Mouse (Mus musculus) liver, postnatal 0 days (tissue): ENCODE results near the gene Mtch2. TPM values are rescaled to one million over a fixed set of nuclear protein-coding genes. Genes with fewer than 3 reads are reported as not detected.
"Not testable (repeated sequence)": the region's sequence is repeated elsewhere in the genome, so short reads cannot be mapped to it uniquely, and the experiment has no call there.

Experiments used
- ATAC-seq: fragments of 200-750 bp; cut with Nextera tagmentation; 2 replicates; pipeline ENCODE4 v1.8.0; 2017; ENCODE audit warnings: mild to moderate bottlenecking, moderate library complexity
- DNase-seq: peaks from one replicate; pipeline ENCODE4 v3.0.0-alpha.2; 2016
- H3K27ac ChIP-seq: fragments of 300-500 bp; sonication (generic); 2 replicates; pipeline ENCODE4 v1.5.1; 2014; ENCODE audit warnings: antibody characterized with exemption, moderate library complexity, mild to moderate bottlenecking, low read depth
- H3K27me3 ChIP-seq: fragments of 300-500 bp; sonication (generic); 2 replicates; pipeline ENCODE4 v1.6.1; 2014; ENCODE audit warnings: low read length, control low read depth, mixed read lengths; ENCODE audit not compliant: insufficient read depth
- H3K36me3 ChIP-seq: fragments of 300-500 bp; sonication (generic); replicated peaks from 2 replicates; pipeline ENCODE4 v1.6.1; 2014; ENCODE audit warnings: mild to moderate bottlenecking, control low read depth, low read length, moderate library complexity, mixed read lengths; ENCODE audit not compliant: insufficient read depth
- H3K4me1 ChIP-seq: fragments of 300-500 bp; sonication (generic); 2 replicates; pipeline ENCODE4 v1.6.1; 2014; ENCODE audit warnings: antibody characterized with exemption, mild to moderate bottlenecking, control low read depth; ENCODE audit not compliant: insufficient read depth
- H3K4me2 ChIP-seq: fragments of 300-500 bp; sonication (generic); 2 replicates; pipeline ENCODE4 v1.6.1; 2014; ENCODE audit warnings: low read depth, mild to moderate bottlenecking, low read length, moderate library complexity, mixed read lengths
- H3K4me3 ChIP-seq: fragments of 300-500 bp; sonication (generic); 2 replicates; pipeline ENCODE4 v1.5.1; 2014; ENCODE audit warnings: low read depth, low read length
- H3K9ac ChIP-seq: fragments of 300-500 bp; sonication (generic); replicated peaks from 2 replicates; pipeline ENCODE4 v1.6.1; 2014; ENCODE audit warnings: mild to moderate bottlenecking, moderate library complexity
- H3K9me3 ChIP-seq: fragments of 300-500 bp; sonication (generic); 2 replicates; pipeline ENCODE4 v1.6.1; 2016; ENCODE audit warnings: mild to moderate bottlenecking, control low read depth, low read length, mixed read lengths
- CTCF ChIP-seq: sonication (generic); IDR thresholded peaks from 2 replicates; pipeline ENCODE4 v1.5.1; 2016; ENCODE audit warnings: antibody characterized with exemption, low read depth
- EP300 ChIP-seq: IDR thresholded peaks from 2 replicates; pipeline ENCODE4 v1.6.1; 2016; ENCODE audit warnings: antibody characterized with exemption, low read depth, mild to moderate bottlenecking
- WGBS: fragments of 180-500 bp; shearing (Covaris S2); extraction: QIAGEN DNeasy Blood & Tissue Kit; methylation state at CpG from one replicate; pipeline ENCODE4 v1.1.7; 2014; ENCODE audit not compliant: insufficient replicate concordance; 5-methylcytosine and 5-hydroxymethylcytosine counted together
- polyA plus RNA-seq: library from polyadenylated mRNA; unstranded; fragments of >200 nt; fragmentation: Nextera tagmentation; extraction: Ambion mirVana; gene quantifications from 2 replicates; pipeline ENCODE4 v1.2.1, GENCODE M21; 2015

Gene Mtch2
- polyA plus RNA-seq, 1 experiment from 2014 or later = 182 TPM

DNA sequence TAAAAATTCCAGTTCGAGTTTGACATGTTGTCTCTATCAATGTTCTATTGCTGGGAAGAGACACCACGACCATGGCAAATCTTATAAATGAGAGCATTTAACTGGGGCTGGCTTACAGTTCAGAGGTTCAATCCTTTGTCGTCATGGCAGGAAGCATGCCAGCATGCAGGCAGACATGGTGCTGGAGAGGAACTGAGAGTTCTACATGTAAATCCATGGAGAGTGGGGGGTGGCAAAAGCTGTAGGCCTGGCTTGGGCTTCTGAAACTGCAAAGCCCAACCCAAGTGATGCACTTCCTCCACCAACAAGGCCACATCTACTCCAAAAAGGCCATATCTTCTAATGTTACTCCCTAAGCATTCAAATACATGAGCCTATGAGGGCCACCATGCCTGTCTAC lies 26.1 kb upstream of the Mtch2 start:
- 70% methylated on average over 3 of the region's 3 CpGs for WGBS
- H3K4me1 ChIP-seq = no peaks in the 10 kb centered on the region
- H3K9me3 ChIP-seq = no peaks in the 10 kb centered on the region
- H3K27ac ChIP-seq = no peak overlapping the region
- no peak overlapping the region for H3K4me3 ChIP-seq
- H3K9ac ChIP-seq = no peak overlapping the region
- no peaks in the 10 kb centered on the region for H3K27me3 ChIP-seq
- no peaks in the 10 kb centered on the region for H3K36me3 ChIP-seq
- DNase-seq (no peak), ATAC-seq (no peak)
- H3K4me2 ChIP-seq = no peak overlapping the region
- TF ChIP-seq CTCF = no peak
- no peak for TF ChIP-seq EP300

DNA sequence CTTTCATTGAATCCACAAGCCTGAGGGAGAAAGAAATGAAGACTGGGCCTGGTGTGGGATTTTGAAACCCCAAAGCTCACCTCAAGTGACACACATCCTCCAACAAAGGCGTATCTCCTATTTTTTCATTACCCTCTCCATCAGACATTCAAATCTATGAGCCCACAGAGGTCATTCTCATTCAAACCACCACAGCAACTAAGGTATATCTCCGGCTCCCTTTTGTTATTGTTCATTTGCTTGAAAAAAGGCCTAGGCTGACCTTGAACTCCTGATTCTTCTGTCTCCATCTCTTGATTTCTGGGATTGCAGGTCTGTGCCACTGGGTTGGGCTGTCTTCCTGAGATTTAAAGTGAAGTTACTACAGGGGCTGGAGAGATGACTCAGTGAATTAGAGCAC lies 24.0 kb upstream of the Mtch2 start:
- Histone ChIP-seq H3K4me1 (no peaks in the 10 kb centered on the region), H3K4me3 (no peak overlapping the region), H3K4me2 (no peak overlapping the region), H3K27me3 (no peaks in the 10 kb centered on the region), H3K36me3 (no peaks in the 10 kb centered on the region), H3K9me3 (no peaks in the 10 kb centered on the region), H3K9ac (no peak overlapping the region), H3K27ac (no peak overlapping the region)
- TF ChIP-seq CTCF = no peak
- TF ChIP-seq EP300 = no peak
- DNase-seq (no peak), ATAC-seq (no peak)
- WGBS = 85% methylated on average over 2 of the region's 2 CpGs

DNA sequence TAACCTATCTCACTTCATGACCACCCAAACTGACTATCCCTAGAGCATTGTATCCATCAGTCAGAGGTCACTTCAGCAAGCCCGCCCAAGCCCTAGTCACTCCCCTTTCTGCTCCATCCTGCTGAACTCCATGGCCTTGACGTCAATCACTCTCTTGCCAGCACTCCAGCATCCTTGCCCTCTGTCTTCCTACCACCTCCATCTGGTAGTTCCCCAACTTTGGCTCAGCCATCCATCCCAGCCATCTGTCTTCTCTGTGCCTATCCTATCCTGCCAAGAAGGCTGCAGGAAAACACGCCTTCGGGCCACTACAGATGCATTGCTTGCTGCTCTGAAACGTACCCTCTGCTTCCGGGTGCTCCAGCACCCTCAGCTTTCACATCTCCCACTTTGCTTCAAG lies 23.2 kb upstream of the Mtch2 start:
- ATAC-seq (no peak), DNase-seq (no peak)
- WGBS = 75% methylated on average over 6 of the region's 6 CpGs

DNA sequence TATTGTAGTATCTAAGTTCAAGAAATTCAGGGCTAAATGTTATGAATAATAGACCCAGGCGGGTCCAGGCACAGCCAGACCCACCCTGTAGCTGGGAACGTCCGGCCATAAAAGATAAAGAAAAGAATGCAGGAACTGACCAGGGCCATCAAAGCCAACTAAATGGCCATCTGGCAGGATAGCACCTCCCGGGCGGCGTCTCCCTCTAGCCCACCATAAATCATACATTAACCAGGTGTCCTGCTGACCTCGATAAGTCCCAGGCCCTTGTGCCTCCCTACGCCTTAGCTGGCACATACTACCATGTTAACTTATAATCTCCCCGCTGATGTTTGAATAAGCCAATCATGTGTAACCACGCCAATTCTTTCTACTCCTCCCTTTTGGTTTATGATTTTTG lies 22.4 kb upstream of the Mtch2 start:
- not testable (repeated sequence) for H3K9me3 ChIP-seq, ATAC-seq, H3K27me3 ChIP-seq, H3K27ac ChIP-seq, H3K4me2 ChIP-seq, H3K36me3 ChIP-seq, H3K9ac ChIP-seq, H3K4me1 ChIP-seq, DNase-seq, H3K4me3 ChIP-seq
- 72% methylated on average over 10 of the region's 10 CpGs for WGBS

More for the DNA sequence above, 23.2 kb upstream of the Mtch2 start:
- Histone ChIP-seq H3K27ac (no peak overlapping the region), H3K4me1 (no peaks in the 10 kb centered on the region), H3K27me3 (no peaks in the 10 kb centered on the region), H3K9me3 (no peaks in the 10 kb centered on the region), H3K36me3 (no peaks in the 10 kb centered on the region), H3K4me3 (no peak overlapping the region), H3K4me2 (no peak overlapping the region), H3K9ac (no peak overlapping the region)
- TF ChIP-seq EP300 = no peak
- TF ChIP-seq CTCF = no peak

DNA sequence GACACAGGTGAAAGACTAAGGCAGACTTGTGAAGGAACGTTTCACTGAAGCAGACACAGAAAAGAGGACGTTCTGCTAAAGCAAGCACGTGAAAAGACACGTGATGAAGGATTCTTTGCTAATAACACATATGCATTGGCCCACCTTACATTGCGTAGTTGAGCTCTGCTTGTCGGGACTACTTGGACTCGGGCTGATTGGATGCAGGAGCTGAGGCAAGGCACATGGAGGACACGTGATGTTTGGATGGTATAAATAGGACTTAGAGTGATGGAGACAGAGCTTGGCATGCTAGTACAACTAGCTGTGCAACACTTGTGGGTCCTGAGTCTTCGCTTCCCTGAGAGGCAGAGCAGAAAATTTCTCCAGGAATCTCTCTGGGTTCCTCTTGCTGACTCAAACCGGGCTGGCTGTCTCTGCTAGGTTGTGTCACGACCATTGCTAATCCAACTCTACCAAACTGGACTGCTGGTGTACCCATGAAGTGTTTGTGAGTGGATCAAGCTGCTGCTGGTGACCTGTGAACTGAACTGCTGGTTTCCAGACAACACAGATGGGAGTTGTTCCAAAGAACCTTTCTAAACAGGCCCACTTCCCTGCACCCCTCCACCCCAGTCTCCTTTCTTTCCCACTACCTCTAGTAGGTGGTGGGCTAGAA lies 21.3 kb upstream of the Mtch2 start:
- DNase-seq = no peak
- 74% methylated on average over 11 of the region's 11 CpGs for WGBS

DNA sequence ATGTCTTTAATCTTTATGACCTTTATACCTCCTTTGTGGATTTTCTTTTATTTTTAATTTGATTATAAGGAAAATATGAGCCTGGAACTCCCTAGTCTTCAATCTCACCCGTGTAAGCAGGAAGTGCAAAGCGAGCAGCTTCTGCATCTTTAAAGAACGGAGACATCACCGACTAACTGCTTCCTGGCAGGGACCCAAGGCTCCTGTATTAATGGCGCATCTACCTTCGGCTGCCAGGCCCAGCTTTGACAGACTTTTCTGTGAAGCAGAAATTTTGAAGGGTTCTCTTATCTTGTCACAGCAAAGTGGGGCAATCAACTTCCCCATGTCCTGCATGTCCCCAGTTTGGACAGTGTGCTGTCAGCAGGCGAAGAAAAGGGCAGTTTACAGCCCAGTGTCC lies 18.2 kb upstream of the Mtch2 start:
- H3K4me2 ChIP-seq = no peak overlapping the region
- no peaks in the 10 kb centered on the region for H3K4me1 ChIP-seq

More for the DNA sequence above, 21.3 kb upstream of the Mtch2 start:
- no peaks in the 10 kb centered on the region for H3K9me3 ChIP-seq
- H3K36me3 ChIP-seq = no peaks in the 10 kb centered on the region
- no peak overlapping the region for H3K9ac ChIP-seq
- TF ChIP-seq CTCF (no peak), EP300 (no peak)
- H3K27me3 ChIP-seq = no peaks in the 10 kb centered on the region
- H3K4me2 ChIP-seq = no peak overlapping the region
- no peaks in the 10 kb centered on the region for H3K4me1 ChIP-seq
- H3K27ac ChIP-seq = no peak overlapping the region
- H3K4me3 ChIP-seq = no peak overlapping the region
- no peak for ATAC-seq

DNA sequence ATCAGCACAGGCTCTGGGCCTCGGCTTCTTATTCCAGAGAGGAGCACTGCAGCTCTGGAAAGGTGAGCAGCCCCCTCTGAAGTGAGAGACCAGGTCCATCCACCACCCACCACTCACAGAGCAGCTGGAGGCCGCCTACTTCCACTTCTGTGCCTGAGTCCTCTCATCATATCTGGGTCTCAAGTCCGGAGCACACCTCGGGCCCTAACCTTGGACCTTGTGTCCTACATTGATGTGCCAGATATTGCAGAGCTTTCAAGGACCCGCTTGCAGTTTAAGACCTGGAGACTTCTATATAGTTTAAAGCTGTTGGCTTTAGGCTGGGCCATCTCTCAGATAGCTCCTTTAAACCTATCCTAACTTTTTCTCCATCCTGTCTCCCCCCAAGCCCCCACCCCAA lies 13.5 kb upstream of the Mtch2 start:
- H3K4me3 ChIP-seq = no peak overlapping the region
- WGBS = 59% methylated on average over 5 of the region's 5 CpGs
- H3K27me3 ChIP-seq = no peaks in the 10 kb centered on the region
- H3K27ac ChIP-seq = no peak overlapping the region
- no peaks in the 10 kb centered on the region for H3K36me3 ChIP-seq
- H3K4me2 ChIP-seq = no peak overlapping the region
- ATAC-seq = no peak
- no peaks in the 10 kb centered on the region for H3K9me3 ChIP-seq
- H3K9ac ChIP-seq = no peak overlapping the region
- TF ChIP-seq EP300 = no peak
- no peak for TF ChIP-seq CTCF
- no peaks in the 10 kb centered on the region for H3K4me1 ChIP-seq
- no peak for DNase-seq

More for the DNA sequence above, 18.2 kb upstream of the Mtch2 start:
- Histone ChIP-seq H3K27me3 (no peaks in the 10 kb centered on the region), H3K27ac (no peak overlapping the region), H3K4me3 (no peak overlapping the region), H3K9me3 (no peaks in the 10 kb centered on the region), H3K9ac (no peak overlapping the region), H3K36me3 (no peaks in the 10 kb centered on the region)
- WGBS = 44% methylated on average over 7 of the region's 7 CpGs
- DNase-seq (no peak), ATAC-seq (no peak)
- no peak for TF ChIP-seq EP300
- TF ChIP-seq CTCF = no peak
